Mouse (Mus musculus) midbrain, embryonic 15.5 days (tissue): ENCODE results near the gene 1700034J05Rik. TPM values are rescaled to one million over a fixed set of nuclear protein-coding genes. Genes with fewer than 3 reads are reported as not detected.

Experiments
- ATAC-seq: fragments of 200-750 bp; cut with Nextera tagmentation; replicated peaks from 2 replicates; pipeline ENCODE4 v1.8.0; 2017; ENCODE audit warnings: moderate TSS enrichment
- H3K27ac ChIP-seq: fragments of 300-500 bp; sonication (generic); 2 replicates; pipeline ENCODE4 v1.5.1; 2015; ENCODE audit warnings: mild to moderate bottlenecking, inconsistent platforms
- H3K27me3 ChIP-seq: fragments of 300-500 bp; sonication (generic); replicated peaks from 2 replicates; pipeline ENCODE4 v1.6.1; 2015; ENCODE audit warnings: inconsistent platforms
- H3K36me3 ChIP-seq: fragments of 300-500 bp; sonication (generic); replicated peaks from 2 replicates; pipeline ENCODE4 v1.6.1; 2015; ENCODE audit warnings: inconsistent platforms
- H3K4me1 ChIP-seq: fragments of 300-500 bp; sonication (generic); 2 replicates; pipeline ENCODE4 v1.6.1; 2015; ENCODE audit warnings: inconsistent platforms
- H3K4me2 ChIP-seq: fragments of 300-500 bp; sonication (generic); 2 replicates; pipeline ENCODE4 v1.6.1; 2015; ENCODE audit warnings: inconsistent platforms, mild to moderate bottlenecking, moderate library complexity
- H3K4me3 ChIP-seq: fragments of 300-500 bp; sonication (generic); 2 replicates; pipeline ENCODE4 v1.5.1; 2015; ENCODE audit warnings: mild to moderate bottlenecking, inconsistent platforms
- H3K9ac ChIP-seq: fragments of 300-500 bp; sonication (generic); 2 replicates; pipeline ENCODE4 v1.6.1; 2015; ENCODE audit warnings: mild to moderate bottlenecking, inconsistent platforms
- H3K9me3 ChIP-seq: fragments of 300-500 bp; sonication (generic); 2 replicates; pipeline ENCODE4 v1.6.1; 2016; ENCODE audit warnings: inconsistent platforms
- whole genome bisulfite sequencing: fragments of 180-500 bp; shearing (Covaris S2); methylation state at CpG from one replicate; pipeline ENCODE4 v1.1.7; 2015; ENCODE audit warnings: mixed read lengths; 5-methylcytosine and 5-hydroxymethylcytosine counted together
- polyA plus RNA-seq: library from polyadenylated mRNA; unstranded; fragments of >200 nt; fragmentation: Nextera tagmentation; extraction: Ambion mirVana; gene quantifications from 2 replicates; pipeline ENCODE4 v1.2.1, GENCODE M21; 2015

The 1700034J05Rik gene
- polyA plus RNA-seq, 1 experiment from 2014 or later: not detected

DNA sequence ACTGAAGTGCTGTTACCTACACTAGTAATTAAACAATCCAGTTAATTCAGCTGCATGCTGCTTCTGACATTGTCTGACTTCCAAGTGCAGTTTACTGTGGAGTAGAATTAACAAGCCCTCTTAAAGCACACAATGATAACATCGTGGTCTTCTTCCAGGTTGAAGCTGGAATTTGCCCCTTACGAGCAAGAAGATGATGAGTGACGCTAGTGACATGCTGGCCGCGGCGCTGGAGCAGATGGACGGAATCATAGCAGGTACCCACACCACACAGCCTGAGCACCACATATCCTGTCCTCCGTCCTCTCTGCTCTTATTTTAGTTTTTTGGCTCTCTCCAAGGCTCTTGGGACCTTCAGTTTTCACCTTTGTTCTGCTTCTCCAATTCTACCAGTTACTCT lies 22.2 kb upstream of the 1700034J05Rik start:
- Histone ChIP-seq H3K9ac (no peak overlapping the region), H3K9me3 (no peaks in the 10 kb centered on the region), H3K36me3 (no peaks in the 10 kb centered on the region), H3K27me3 (no peaks in the 10 kb centered on the region), H3K4me2 (no peak overlapping the region), H3K4me1 (0 out of 2 replicates have a peak, but pooled peaks cover 3% of the 10 kb centered on the region), H3K4me3 (no peak overlapping the region), H3K27ac (no peak overlapping the region)
- no peak for ATAC-seq
- WGBS: 90% methylated on average over 8 of the region's 8 CpGs

DNA sequence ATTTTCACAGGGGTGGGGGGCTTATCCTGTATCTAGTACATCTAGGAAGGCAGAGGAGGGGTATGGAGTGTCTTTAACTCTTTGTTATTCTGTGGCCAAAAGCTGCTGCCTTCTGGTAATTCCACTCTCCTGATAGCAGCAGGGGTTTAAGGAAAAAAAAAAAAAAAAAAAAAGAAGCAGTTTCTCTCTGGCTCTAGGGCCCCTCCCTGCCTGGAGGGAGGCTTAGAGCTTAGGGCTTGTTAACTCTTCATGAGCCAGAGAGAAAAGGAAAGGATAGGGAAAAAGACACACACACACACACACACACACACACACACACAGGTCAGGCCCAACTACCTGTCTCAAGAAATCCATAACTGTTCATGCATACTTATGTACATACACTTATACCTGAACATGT lies 19.6 kb upstream of the 1700034J05Rik start:
- ATAC-seq: no peak
- Histone ChIP-seq H3K9me3 (no peaks in the 10 kb centered on the region), H3K27me3 (no peaks in the 10 kb centered on the region), H3K4me1 (no peaks in the 10 kb centered on the region), H3K27ac (no peak overlapping the region), H3K36me3 (no peaks in the 10 kb centered on the region), H3K4me3 (no peak overlapping the region), H3K9ac (no peak overlapping the region), H3K4me2 (no peak overlapping the region)

GRCm38 (mm10) chr6:146973406-146973805 lies 19.2 kb upstream of the 1700034J05Rik start:
- no peak overlapping the region for H3K4me2 ChIP-seq
- no peaks in the 10 kb centered on the region for H3K27me3 ChIP-seq
- no peaks in the 10 kb centered on the region for H3K36me3 ChIP-seq
- H3K4me1 ChIP-seq: no peaks in the 10 kb centered on the region
- no peaks in the 10 kb centered on the region for H3K9me3 ChIP-seq
- WGBS: 58% methylated on average over 2 of the region's 2 CpGs
- no peak overlapping the region for H3K27ac ChIP-seq
- no peak overlapping the region for H3K4me3 ChIP-seq
- no peak overlapping the region for H3K9ac ChIP-seq
- no peak for ATAC-seq

GRCm38 (mm10) chr6:146972740-146973139 lies 18.5 kb upstream of the 1700034J05Rik start:
- H3K9me3 ChIP-seq: no peaks in the 10 kb centered on the region
- H3K36me3 ChIP-seq: no peaks in the 10 kb centered on the region
- no peak overlapping the region for H3K4me3 ChIP-seq
- H3K4me2 ChIP-seq: no peak overlapping the region
- H3K27me3 ChIP-seq: no peaks in the 10 kb centered on the region
- no peak for ATAC-seq
- H3K4me1 ChIP-seq: no peaks in the 10 kb centered on the region
- 71% methylated on average over 1 of the region's 1 CpGs for WGBS
- no peak overlapping the region for H3K9ac ChIP-seq
- no peak overlapping the region for H3K27ac ChIP-seq

DNA sequence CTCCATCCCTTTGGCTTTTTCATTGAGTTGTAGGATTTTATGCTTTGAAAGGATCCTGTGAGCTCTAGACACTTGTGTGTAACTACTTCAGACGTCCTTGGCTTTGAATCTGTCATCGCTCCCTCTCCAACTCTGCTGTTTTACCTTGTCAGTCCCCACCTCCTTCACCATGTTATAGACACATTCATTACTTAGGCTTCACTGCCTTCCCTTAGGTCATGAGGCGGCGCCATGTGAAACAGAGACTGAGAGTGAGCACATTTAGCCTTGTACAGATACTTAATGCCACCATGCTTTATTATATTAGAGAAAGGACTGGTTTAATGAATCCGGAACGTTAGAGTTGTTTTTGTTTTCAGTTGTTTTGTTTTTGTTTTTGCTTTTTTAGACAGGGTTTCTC lies 17.8 kb upstream of the 1700034J05Rik start:
- Histone ChIP-seq H3K36me3 (no peaks in the 10 kb centered on the region), H3K9ac (no peak overlapping the region), H3K27ac (no peak overlapping the region), H3K4me3 (no peak overlapping the region), H3K4me2 (no peak overlapping the region), H3K4me1 (no peaks in the 10 kb centered on the region), H3K9me3 (no peaks in the 10 kb centered on the region), H3K27me3 (no peaks in the 10 kb centered on the region)
- ATAC-seq: no peak
- WGBS: 66% methylated on average over 6 of the region's 6 CpGs

GRCm38 (mm10) chr6:146971366-146971765 lies 17.1 kb upstream of the 1700034J05Rik start:
- Histone ChIP-seq H3K4me3 (no peak overlapping the region), H3K4me1 (no peaks in the 10 kb centered on the region), H3K27me3 (no peaks in the 10 kb centered on the region), H3K9ac (no peak overlapping the region), H3K9me3 (no peaks in the 10 kb centered on the region), H3K36me3 (no peaks in the 10 kb centered on the region), H3K4me2 (no peak overlapping the region), H3K27ac (no peak overlapping the region)
- ATAC-seq: no peak
- 66% methylated on average over 3 of the region's 3 CpGs for WGBS

DNA sequence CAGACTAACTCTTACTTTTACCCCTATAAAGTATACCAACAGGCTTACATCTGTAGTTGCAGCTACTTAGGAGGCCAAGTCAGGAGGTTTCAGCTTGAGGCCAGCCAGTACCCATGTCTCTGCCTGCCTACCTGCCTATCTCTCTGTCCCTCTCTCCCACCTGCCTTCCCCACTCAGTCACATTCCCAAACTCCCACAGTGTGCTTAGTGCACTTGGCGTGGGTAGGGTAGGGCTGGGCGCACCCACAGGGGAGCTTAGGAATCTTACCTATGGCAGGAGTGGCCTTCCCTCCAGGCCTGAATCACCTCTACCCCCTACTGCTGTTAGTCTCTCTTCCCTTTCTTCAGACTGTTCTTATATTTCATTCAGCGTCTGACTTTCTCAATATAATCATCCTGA lies 16.6 kb upstream of the 1700034J05Rik start:
- H3K4me3 ChIP-seq: no peak overlapping the region
- H3K4me1 ChIP-seq: no peaks in the 10 kb centered on the region
- no peak overlapping the region for H3K9ac ChIP-seq
- no peaks in the 10 kb centered on the region for H3K36me3 ChIP-seq
- no peaks in the 10 kb centered on the region for H3K27me3 ChIP-seq
- no peaks in the 10 kb centered on the region for H3K9me3 ChIP-seq
- WGBS: 67% methylated on average over 3 of the region's 3 CpGs
- no peak overlapping the region for H3K4me2 ChIP-seq
- ATAC-seq: no peak
- H3K27ac ChIP-seq: no peak overlapping the region

- Histone ChIP-seq H3K9me3 (no peaks in the 10 kb centered on the region), H3K4me1 (no peaks in the 10 kb centered on the region), H3K27me3 (no peaks in the 10 kb centered on the region), H3K4me2 (no peak overlapping the region), H3K4me3 (no peak overlapping the region), H3K27ac (no peak overlapping the region), H3K36me3 (no peaks in the 10 kb centered on the region), H3K9ac (no peak overlapping the region)
- WGBS: 74% methylated on average over 6 of the region's 6 CpGs
- no peak for ATAC-seq
Observed at GRCm38 (mm10) chr6:146967836-146968235, 13.6 kb upstream of the 1700034J05Rik start.

GRCm38 (mm10) chr6:146966446-146967019 lies 12.3 kb upstream of the 1700034J05Rik start:
- Histone ChIP-seq H3K4me1 (no peaks in the 10 kb centered on the region), H3K27me3 (no peaks in the 10 kb centered on the region), H3K9me3 (no peaks in the 10 kb centered on the region), H3K9ac (no peak overlapping the region), H3K4me3 (no peak overlapping the region), H3K4me2 (no peak overlapping the region), H3K36me3 (no peaks in the 10 kb centered on the region), H3K27ac (no peak overlapping the region)
- ATAC-seq: no peak
- WGBS: 78% methylated on average over 12 of the region's 12 CpGs

DNA sequence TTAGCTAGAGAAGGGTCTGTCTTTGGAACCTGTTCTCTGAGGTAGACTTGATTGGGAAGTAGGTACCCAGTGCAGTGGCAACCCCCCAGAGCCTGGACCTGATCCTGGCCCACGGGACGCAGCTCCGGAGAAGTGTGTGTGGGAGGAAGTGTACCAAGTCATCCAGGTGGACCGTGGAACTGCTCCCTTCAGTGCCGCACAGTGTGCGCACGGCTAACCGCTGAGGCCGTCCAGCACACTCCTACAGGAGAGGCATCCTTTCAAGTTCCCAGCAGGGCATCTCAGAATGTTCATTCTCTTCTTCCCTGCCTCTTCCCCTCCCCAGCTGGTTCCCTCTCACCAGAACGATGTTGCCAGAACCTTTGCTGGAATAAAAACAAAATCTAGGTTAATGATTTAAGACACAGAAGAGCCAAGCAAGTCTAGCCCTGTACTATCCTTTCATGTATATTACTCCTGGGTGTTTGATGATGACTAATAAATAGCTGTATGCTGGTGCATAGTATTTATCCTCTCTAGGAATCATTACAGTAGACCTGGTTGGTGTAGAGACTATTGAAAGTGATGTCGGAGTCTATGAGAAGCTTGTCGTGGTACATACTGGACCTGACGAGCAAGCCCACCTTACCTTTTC lies 11.0 kb upstream of the 1700034J05Rik start:
- Histone ChIP-seq H3K4me2 (no peak overlapping the region), H3K27me3 (no peaks in the 10 kb centered on the region), H3K9me3 (no peaks in the 10 kb centered on the region), H3K4me3 (no peak overlapping the region), H3K4me1 (no peaks in the 10 kb centered on the region), H3K27ac (no peak overlapping the region), H3K36me3 (no peaks in the 10 kb centered on the region), H3K9ac (no peak overlapping the region)
- WGBS: 79% methylated on average over 13 of the region's 13 CpGs
- ATAC-seq: no peak

GRCm38 (mm10) chr6:146963396-146964150 lies 9.4 kb upstream of the 1700034J05Rik start:
- Histone ChIP-seq H3K27me3 (no peaks in the 10 kb centered on the region), H3K4me3 (no peak overlapping the region), H3K9me3 (no peaks in the 10 kb centered on the region), H3K27ac (no peak overlapping the region), H3K4me1 (no peaks in the 10 kb centered on the region), H3K4me2 (no peak overlapping the region), H3K9ac (no peak overlapping the region), H3K36me3 (no peaks in the 10 kb centered on the region)
- 94% methylated on average over 6 of the region's 6 CpGs for WGBS
- no peak for ATAC-seq

DNA sequence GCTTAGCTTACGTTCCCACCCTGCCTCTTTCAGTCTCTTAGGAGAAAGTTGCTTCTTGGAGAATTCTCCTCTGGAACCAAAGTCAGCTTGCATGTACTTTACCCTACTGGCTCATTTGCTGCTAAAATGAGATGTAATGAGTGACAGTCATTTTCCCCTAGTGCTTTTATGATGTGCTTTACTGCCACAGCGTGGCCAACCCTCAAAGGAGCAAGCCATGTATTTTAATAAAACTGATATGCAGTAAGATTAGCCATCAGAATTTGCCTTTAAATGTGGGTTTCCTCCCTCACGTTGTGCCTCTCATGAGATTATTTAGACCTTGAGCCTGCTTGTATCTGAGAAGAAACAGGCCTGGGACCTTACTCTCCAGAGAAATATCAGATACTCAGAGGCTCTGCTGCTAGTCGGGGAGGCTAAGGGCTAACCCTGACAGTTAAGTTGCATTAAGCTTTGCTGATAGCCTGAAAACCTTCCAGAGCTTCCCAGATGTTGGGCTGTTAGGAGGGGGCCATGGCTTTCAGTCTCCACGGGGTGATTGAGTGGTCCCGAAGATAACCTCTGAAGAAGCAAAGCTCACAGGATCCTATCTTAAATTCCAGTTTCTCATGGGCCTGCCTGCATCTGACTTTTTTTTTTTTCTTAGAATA lies 7.7 kb upstream of the 1700034J05Rik start:
- Histone ChIP-seq H3K9me3 (no peaks in the 10 kb centered on the region), H3K4me3 (no peak overlapping the region), H3K36me3 (no peaks in the 10 kb centered on the region), H3K4me2 (no peak overlapping the region), H3K4me1 (no peaks in the 10 kb centered on the region), H3K9ac (no peak overlapping the region), H3K27me3 (no peaks in the 10 kb centered on the region), H3K27ac (no peak overlapping the region)
- WGBS: 71% methylated on average over 6 of the region's 6 CpGs
- ATAC-seq: no peak
